Mouse (Mus musculus) CH12.LX (cell line): Measurements from ENCODE around the gene Smim24.

Experiments used
- CTCF ChIP-seq, 2 experiments: IDR thresholded peaks in 1 of 2; conservative IDR thresholded peaks in 1 of 2; 2 replicates each; pipeline ENCODE4 v1.5.1; 2011 to 2012; ENCODE audit warnings: low read depth in 2 of 2, low read length in 2 of 2, improper control_type of control experiment in 1 of 2, inconsistent platforms in 1 of 2, mild to moderate bottlenecking in 1 of 2, moderate library complexity in 1 of 2
- EP300 ChIP-seq: IDR thresholded peaks from 2 replicates; pipeline ENCODE4 v1.6.1; 2011; ENCODE audit warnings: low read length, improper control_type of control experiment
- KAT2A ChIP-seq: IDR thresholded peaks from 2 replicates; pipeline ENCODE4 v1.6.1; 2012; ENCODE audit warnings: low read length, improper control_type of control experiment, inconsistent platforms; ENCODE audit not compliant: insufficient replicate concordance
- POLR2A ChIP-seq: IDR thresholded peaks from 2 replicates; pipeline ENCODE4 v1.6.1; 2011; ENCODE audit warnings: low read depth, mild to moderate bottlenecking, improper control_type of control experiment, low read length
- RAD21 ChIP-seq: IDR thresholded peaks from 2 replicates; pipeline ENCODE4 v1.6.1; 2011; ENCODE audit warnings: low read depth, mild to moderate bottlenecking, low read length, improper control_type of control experiment, moderate library complexity
- USF1 ChIP-seq: IDR thresholded peaks from 2 replicates; pipeline ENCODE4 v1.6.1; 2014; ENCODE audit warnings: low read depth, mild to moderate bottlenecking, inconsistent platforms, low read length, improper control_type of control experiment

GRCm38 (mm10) chr10:81387716-81388115 is 5.1 kb upstream of the Smim24 start:
- no peak for TF ChIP-seq RAD21
- TF ChIP-seq CTCF (conservative IDR thresholded peaks at IDR 0.05 in 1 of 2, IDR thresholded peaks at IDR 0.05 in 1 of 2; ENCODE audit: low read depth in 2 of 2, low read length in 2 of 2), result no peak
- no peak for TF ChIP-seq KAT2A
- no peak for TF ChIP-seq POLR2A
- no peak for TF ChIP-seq USF1
- no peak for TF ChIP-seq EP300
